ENCODE assay signal across 27 mouse cellular contexts in genomic region chr6:114798715-114799114, GRCm38 (mm10).
DNase-seq lines count a peak whose midpoint lies in the region; ATAC-seq and TF ChIP-seq lines count a peak whose summit lies in the region.
"Had no signal": no experiment of that assay in that cellular context is flagged by ENCODE, and none has a peak within 500 bp of the region (broad histone marks: within the 10 kb centered on the region; RNA-seq: fewer than 3 reads in every experiment).

No protein-coding gene starts in this region.

- H3K4me1 ChIP-seq in forebrain, postnatal 0 days (ENCODE audit: insufficient read depth) = no peaks in the 10 kb centered on the region
- peaks cover under 1% of the 10 kb centered on the region; the same call in 1 of the 2 replicates for H3K4me1 ChIP-seq in forebrain, embryonic 13.5 days

- H3K9ac ChIP-seq in forebrain, postnatal 0 days = no peak overlapping the region
- H3K9ac ChIP-seq in forebrain, embryonic 13.5 days = no peak overlapping the region
- H3K9ac ChIP-seq: embryonic facial prominence, embryonic 12.5 days; embryonic facial prominence, embryonic 15.5 days; forebrain, embryonic 12.5 days; hindbrain, embryonic 14.5 days had no signal

- H3K9me3 ChIP-seq in forebrain, postnatal 0 days (ENCODE audit: low read length) = no peaks in the 10 kb centered on the region
- no peaks in the 10 kb centered on the region for H3K9me3 ChIP-seq in forebrain, embryonic 13.5 days (replicated peaks)
- H3K9me3 ChIP-seq: embryonic facial prominence, embryonic 12.5 days; embryonic facial prominence, embryonic 15.5 days; forebrain, embryonic 12.5 days; G1E had no signal

- intact Hi-C loops in left cerebral cortex, postnatal 4 days (cut with DNase I) = no loop called here
- intact Hi-C loops in left cerebral cortex, postnatal 25 days (cut with DNase I) = no loop called here

- peak; percentile 18 to 37 for DNase-seq in cerebellum, postnatal 14 days
- DNase-seq in cerebellum, postnatal 25 days = no peak
- DNase-seq in forebrain, postnatal 0 days = no peak
- peak; percentile 24 for DNase-seq in left cerebral cortex, postnatal 4 days
- no peak for DNase-seq in left cerebral cortex, postnatal 25 days (ENCODE audit: low spot score in 2 of 2)
- DNase-seq in lung, adult 18-20 months = no peak
- DNase-seq: adrenal gland, postnatal 10 days; adrenal gland, postnatal 36 days; B cell, adult 2 months; cerebellum, adult 11-12 months; cerebellum, adult 8-10 months; cerebellum, postnatal 36 days; gastrocnemius, postnatal 14 days; heart, adult 11 months; kidney, adult 18-20 months had no signal

- no peak overlapping the region for H3K4me2 ChIP-seq in forebrain, postnatal 0 days (ENCODE audit: low read depth)
- H3K4me2 ChIP-seq in forebrain, embryonic 13.5 days = no peak overlapping the region
- H3K4me2 ChIP-seq: embryonic facial prominence, embryonic 12.5 days; embryonic facial prominence, embryonic 15.5 days; forebrain, embryonic 12.5 days; heart, embryonic 11.5 days; hindbrain, embryonic 14.5 days had no signal

- no peak overlapping the region for H3K4me3 ChIP-seq in forebrain, postnatal 0 days (ENCODE audit: low read depth, low read length)
- H3K4me3 ChIP-seq in forebrain, embryonic 13.5 days = no peak overlapping the region
- H3K4me3 ChIP-seq: embryonic facial prominence, embryonic 12.5 days; embryonic facial prominence, embryonic 15.5 days; forebrain, embryonic 12.5 days had no signal

- WGBS in forebrain, postnatal 0 days = 56% methylated on average over 4 of the region's 4 CpGs
- WGBS in forebrain, embryonic 13.5 days = 71% methylated on average over 4 of the region's 4 CpGs

- no peak overlapping the region for H3K27ac ChIP-seq in forebrain, postnatal 0 days (ENCODE audit: low read depth, low read length)
- H3K27ac ChIP-seq in forebrain, embryonic 13.5 days = no peak overlapping the region
- H3K27ac ChIP-seq: embryonic facial prominence, embryonic 12.5 days; embryonic facial prominence, embryonic 15.5 days; forebrain, embryonic 12.5 days; hindbrain, embryonic 14.5 days; hindbrain, postnatal 0 days had no signal

- H3K36me3 ChIP-seq in forebrain, postnatal 0 days (ENCODE audit: insufficient read depth) = no peaks in the 10 kb centered on the region
- no peaks in the 10 kb centered on the region for H3K36me3 ChIP-seq in forebrain, embryonic 13.5 days (ENCODE audit: poor library complexity, severe bottlenecking)
- H3K36me3 ChIP-seq: embryonic facial prominence, embryonic 12.5 days; embryonic facial prominence, embryonic 15.5 days; forebrain, embryonic 12.5 days had no signal

- TF ChIP-seq CTCF in forebrain, postnatal 0 days (IDR thresholded peaks at IDR 0.05; ENCODE audit: low read depth) = no peak

- peak; percentile 61 for ATAC-seq in forebrain, postnatal 0 days
- ATAC-seq in forebrain, embryonic 13.5 days = no peak
- ATAC-seq: hindbrain, postnatal 0 days; inflammation-experienced regulatory T-cells, adult 6 months; intestine, embryonic 16.5 days; Patski had no signal

- no peaks in the 10 kb centered on the region for H3K27me3 ChIP-seq in forebrain, postnatal 0 days (ENCODE audit: insufficient read depth, low read length)
- no peaks in the 10 kb centered on the region for H3K27me3 ChIP-seq in forebrain, embryonic 13.5 days
- H3K27me3 ChIP-seq: CH12.LX; embryonic facial prominence, embryonic 12.5 days; embryonic facial prominence, embryonic 15.5 days; forebrain, embryonic 12.5 days; Patski had no signal

Comparison
In these comparisons a context has a peak if more than half of its experiments do, and no peak if none do; other contexts are left out.
1. DNase-seq: peak in cerebellum, postnatal 14 days (2 of 2) and left cerebral cortex, postnatal 4 days (single experiment); none in cerebellum, postnatal 25 days (0 of 2), forebrain, postnatal 0 days (single experiment), left cerebral cortex, postnatal 25 days (0 of 2) and lung, adult 18-20 months (0 of 2).